Mouse (Mus musculus) limb, embryonic 11.5 days (tissue): ENCODE measurements around the gene Tyw3. TPM values are rescaled to one million over a fixed set of nuclear protein-coding genes. Genes with fewer than 3 reads are reported as not detected.

Source experiments
- ATAC-seq: fragments of 200-750 bp; cut with Nextera tagmentation; 2 replicates; pipeline ENCODE4 v1.8.0; 2017; ENCODE audit warnings: low read depth; ENCODE audit not compliant: insufficient number of reproducible peaks, low FRiP score, low TSS enrichment
- DNase-seq: peaks from one replicate; pipeline ENCODE4 v3.0.0-alpha.2; 2015; ENCODE audit warnings: low spot score
- H3K27ac ChIP-seq: fragments of 300-500 bp; sonication (generic); replicated peaks from 2 replicates; pipeline ENCODE4 v1.5.1; 2014; ENCODE audit warnings: low read depth, mild to moderate bottlenecking, low read length
- H3K27me3 ChIP-seq: fragments of 300-500 bp; sonication (generic); 2 replicates; pipeline ENCODE4 v1.6.1; 2014; ENCODE audit warnings: mild to moderate bottlenecking, low read length, mixed read lengths; ENCODE audit not compliant: control insufficient read depth, insufficient read depth
- H3K36me3 ChIP-seq: fragments of 300-500 bp; sonication (generic); 2 replicates; pipeline ENCODE4 v1.6.1; 2014; ENCODE audit warnings: mild to moderate bottlenecking, low read length, moderate library complexity, mixed read lengths; ENCODE audit not compliant: control insufficient read depth, insufficient read depth
- H3K4me1 ChIP-seq: fragments of 300-500 bp; sonication (generic); 2 replicates; pipeline ENCODE4 v1.6.1; 2014; ENCODE audit warnings: low read length, mixed read lengths; ENCODE audit not compliant: control insufficient read depth, insufficient read depth
- H3K4me2 ChIP-seq: fragments of 300-500 bp; sonication (generic); 2 replicates; pipeline ENCODE4 v1.6.1; 2014; ENCODE audit warnings: low read depth, mild to moderate bottlenecking, moderate library complexity; ENCODE audit not compliant: severe bottlenecking
- H3K4me3 ChIP-seq: fragments of 300-500 bp; sonication (generic); 2 replicates; pipeline ENCODE4 v1.5.1; 2014; ENCODE audit warnings: low read depth, low read length
- H3K9ac ChIP-seq: fragments of 300-500 bp; sonication (generic); 2 replicates; pipeline ENCODE4 v1.6.1; 2014; ENCODE audit warnings: mild to moderate bottlenecking, low read length
- H3K9me3 ChIP-seq: fragments of 300-500 bp; sonication (generic); 2 replicates; pipeline ENCODE4 v1.6.1; 2016; ENCODE audit warnings: low read length; ENCODE audit not compliant: control insufficient read depth
- WGBS: fragments of 180-500 bp; shearing (Covaris S2); extraction: QIAGEN DNeasy Blood & Tissue Kit; methylation state at CpG from one replicate; pipeline ENCODE4 v1.1.7; 2014; 5-methylcytosine and 5-hydroxymethylcytosine counted together
- polyA plus RNA-seq: library from polyadenylated mRNA; unstranded; fragments of >200 nt; fragmentation: Nextera tagmentation; extraction: Ambion mirVana; gene quantifications from 2 replicates; pipeline ENCODE4 v1.2.1, GENCODE M21; 2014

Tyw3 gene
- polyA plus RNA-seq, 1 experiment from 2014 or later = 22.4 TPM

- 27% methylated on average over 17 of the region's 17 CpGs for WGBS
- Histone ChIP-seq H3K36me3 (no peaks in the 10 kb centered on the region), H3K27ac (no peak overlapping the region), H3K4me3 (no peak overlapping the region), H3K4me1 (peaks cover 16% of the 10 kb centered on the region), H3K9ac (no peak overlapping the region), H3K4me2 (no peak overlapping the region), H3K27me3 (peaks cover 2% of the 10 kb centered on the region; the same call in 1 of the 2 replicates), H3K9me3 (no peaks in the 10 kb centered on the region)
- ATAC-seq (no peak), DNase-seq (peak; percentile 44)
These were observed 46.4 kb downstream of the Tyw3 start for GRCm38 (mm10) chr3:154550326-154551034.

GRCm38 (mm10) chr3:154548868-154549301, 48.0 kb downstream of the Tyw3 start:
- H3K27ac ChIP-seq = no peak overlapping the region
- no peaks in the 10 kb centered on the region for H3K9me3 ChIP-seq
- no peak overlapping the region for H3K4me3 ChIP-seq
- peak; percentile 53 for DNase-seq
- no peak overlapping the region for H3K4me2 ChIP-seq
- H3K27me3 ChIP-seq = peaks cover 2% of the 10 kb centered on the region; the same call in 1 of the 2 replicates
- ATAC-seq = no peak
- no peak overlapping the region for H3K9ac ChIP-seq
- 2% methylated on average over 8 of the region's 8 CpGs for WGBS
- H3K36me3 ChIP-seq = no peaks in the 10 kb centered on the region
- H3K4me1 ChIP-seq = peaks cover 16% of the 10 kb centered on the region

GRCm38 (mm10) chr3:154547549-154548426, 49.1 kb downstream of the Tyw3 start:
- Histone ChIP-seq H3K27ac (no peak overlapping the region), H3K9ac (no peak overlapping the region), H3K4me3 (no peak overlapping the region), H3K4me1 (peaks cover 16% of the 10 kb centered on the region), H3K9me3 (no peaks in the 10 kb centered on the region), H3K4me2 (peak overlapping the region; percentile 37), H3K27me3 (peaks cover 2% of the 10 kb centered on the region; the same call in 1 of the 2 replicates), H3K36me3 (no peaks in the 10 kb centered on the region)
- peak; percentile 44; the same call in 1 of the 2 replicates for ATAC-seq
- 4% methylated on average over 20 of the region's 20 CpGs for WGBS
- DNase-seq = peak; percentile 62

GRCm38 (mm10) chr3:154546234-154546633, 50.7 kb downstream of the Tyw3 start:
- no peak for DNase-seq
- H3K4me1 ChIP-seq = peaks cover 16% of the 10 kb centered on the region

GRCm38 (mm10) chr3:154540086-154540911, 56.6 kb downstream of the Tyw3 start:
- Histone ChIP-seq H3K27me3 (no peaks in the 10 kb centered on the region), H3K9me3 (no peaks in the 10 kb centered on the region), H3K9ac (no peak overlapping the region), H3K27ac (no peak overlapping the region), H3K4me1 (no peaks in the 10 kb centered on the region), H3K36me3 (no peaks in the 10 kb centered on the region), H3K4me3 (no peak overlapping the region), H3K4me2 (no peak overlapping the region)
- WGBS = 58% methylated on average over 10 of the region's 10 CpGs
- DNase-seq = no peak
- ATAC-seq = no peak

More at GRCm38 (mm10) chr3:154546234-154546633, 50.7 kb downstream of the Tyw3 start:
- WGBS = 42% methylated on average over 4 of the region's 4 CpGs
- no peak for ATAC-seq
- H3K4me2 ChIP-seq = no peak overlapping the region
- no peaks in the 10 kb centered on the region for H3K9me3 ChIP-seq
- no peak overlapping the region for H3K4me3 ChIP-seq
- no peaks in the 10 kb centered on the region for H3K36me3 ChIP-seq
- no peak overlapping the region for H3K9ac ChIP-seq
- H3K27me3 ChIP-seq = peaks cover 2% of the 10 kb centered on the region; the same call in 1 of the 2 replicates
- no peak overlapping the region for H3K27ac ChIP-seq

- Histone ChIP-seq H3K27ac (no peak overlapping the region), H3K4me2 (no peak overlapping the region), H3K9me3 (no peaks in the 10 kb centered on the region), H3K4me1 (no peaks in the 10 kb centered on the region), H3K27me3 (no peaks in the 10 kb centered on the region), H3K9ac (no peak overlapping the region), H3K4me3 (no peak overlapping the region), H3K36me3 (no peaks in the 10 kb centered on the region)
- no peak for ATAC-seq
- WGBS = 85% methylated on average over 5 of the region's 5 CpGs
- DNase-seq = no peak
These were observed 60.8 kb downstream of the Tyw3 start for GRCm38 (mm10) chr3:154536134-154536533.

- ATAC-seq = no peak
- H3K36me3 ChIP-seq = no peaks in the 10 kb centered on the region
- no peak overlapping the region for H3K4me2 ChIP-seq
- H3K4me3 ChIP-seq = no peak overlapping the region
- no peak overlapping the region for H3K27ac ChIP-seq
- H3K27me3 ChIP-seq = no peaks in the 10 kb centered on the region
- no peak for DNase-seq
- 81% methylated on average over 5 of the region's 5 CpGs for WGBS
- no peaks in the 10 kb centered on the region for H3K9me3 ChIP-seq
- no peaks in the 10 kb centered on the region for H3K4me1 ChIP-seq
- H3K9ac ChIP-seq = no peak overlapping the region
These were observed 63.7 kb downstream of the Tyw3 start for GRCm38 (mm10) chr3:154533246-154533645.

- Histone ChIP-seq H3K9ac (no peak overlapping the region), H3K4me3 (no peak overlapping the region), H3K27me3 (no peaks in the 10 kb centered on the region), H3K4me1 (no peaks in the 10 kb centered on the region), H3K27ac (no peak overlapping the region), H3K36me3 (no peaks in the 10 kb centered on the region), H3K9me3 (no peaks in the 10 kb centered on the region), H3K4me2 (no peak overlapping the region)
- ATAC-seq (no peak), DNase-seq (no peak)
- WGBS = 78% methylated on average over 5 of the region's 5 CpGs
These were observed 67.9 kb downstream of the Tyw3 start for GRCm38 (mm10) chr3:154528973-154529372.
